Mouse (Mus musculus) adrenal gland, postnatal 10 days (tissue): Measurements from ENCODE around the gene Gigyf2. TPM values are rescaled to one million over a fixed set of nuclear protein-coding genes. Genes with fewer than 3 reads are reported as not detected.

ENCODE experiments used
- DNase-seq: peaks from one replicate; pipeline ENCODE4 v3.0.0; 2021; ENCODE audit warnings: mixed read lengths
- total RNA-seq, 2 experiments: library from RNA; stranded (reverse); gene quantifications; 2 replicates each; pipeline ENCODE4 v1.2.3; 2021

Gigyf2 gene
- total RNA-seq, 2 experiments from 2014 or later = 57.5 to 70.6 TPM

GRCm38 (mm10) chr1:87316672-87317071 is 10.1 kb upstream of the Gigyf2 start:
- peak; percentile 85 for DNase-seq

GRCm38 (mm10) chr1:87321071-87321470 is 5.7 kb upstream of the Gigyf2 start:
- DNase-seq = no peak

GRCm38 (mm10) chr1:87322778-87323177 is 4.0 kb upstream of the Gigyf2 start:
- DNase-seq = no peak

GRCm38 (mm10) chr1:87324649-87325048 is 2.1 kb upstream of the Gigyf2 start:
- DNase-seq = no peak

GRCm38 (mm10) chr1:87327165-87327861 is 515 bp downstream of the Gigyf2 start:
- DNase-seq = peak; percentile 69

- no peak for DNase-seq
Observed at GRCm38 (mm10) chr1:87331774-87332173, 5.0 kb downstream of the Gigyf2 start.

GRCm38 (mm10) chr1:87350576-87350975 is 23.8 kb downstream of the Gigyf2 start:
- peak; percentile 16 for DNase-seq

GRCm38 (mm10) chr1:87360276-87360675 is 33.5 kb downstream of the Gigyf2 start:
- no peak for DNase-seq

GRCm38 (mm10) chr1:87378024-87378560 is 51.3 kb downstream of the Gigyf2 start:
- no peak for DNase-seq

- no peak for DNase-seq
Observed at GRCm38 (mm10) chr1:87379919-87380318, 53.1 kb downstream of the Gigyf2 start.

- DNase-seq = no peak
Observed at GRCm38 (mm10) chr1:87381152-87381551, 54.4 kb downstream of the Gigyf2 start.

- DNase-seq = no peak
Observed at GRCm38 (mm10) chr1:87386436-87387092, 59.8 kb downstream of the Gigyf2 start.

GRCm38 (mm10) chr1:87393444-87394195 is 66.8 kb downstream of the Gigyf2 start:
- DNase-seq = no peak

- DNase-seq = no peak
Observed at GRCm38 (mm10) chr1:87394594-87394993, 67.8 kb downstream of the Gigyf2 start, which contains the start of gene Kcnj13. Gene Kcnj13, minus strand, starts transcription at chr1:87394729.

- no peak for DNase-seq
Observed at GRCm38 (mm10) chr1:87396923-87397586, 70.3 kb downstream of the Gigyf2 start.

GRCm38 (mm10) chr1:87404710-87405109 is 77.9 kb downstream of the Gigyf2 start:
- no peak for DNase-seq

GRCm38 (mm10) chr1:87406012-87406411 is 79.2 kb downstream of the Gigyf2 start:
- DNase-seq = no peak

- no peak for DNase-seq
Observed at GRCm38 (mm10) chr1:87409380-87409779, 82.6 kb downstream of the Gigyf2 start.

GRCm38 (mm10) chr1:87418733-87419132 is 91.9 kb downstream of the Gigyf2 start:
- peak; percentile 20 for DNase-seq

- DNase-seq = no peak
Observed at GRCm38 (mm10) chr1:87435125-87435524, 108.3 kb downstream of the Gigyf2 start.

GRCm38 (mm10) chr1:87436583-87436982 is 109.8 kb downstream of the Gigyf2 start:
- DNase-seq = no peak
